Mouse (Mus musculus): ENCODE data around the gene Prcp. TPM values are rescaled to one million over a fixed set of nuclear protein-coding genes. Genes with fewer than 3 reads are reported as not detected.
A peak's percentile ranks its signal among the peaks of the same experiment; 100 is the strongest.

The Prcp gene
- total and polyA plus RNA-seq, 2 experiments from 2014 or later: 12.5 to 20.8 TPM

GRCm38 (mm10) chr7:92950775-92951174 is 76.5 kb downstream of the Prcp start:
- 76% methylated on average over 3 of the region's 3 CpGs for WGBS
- Histone ChIP-seq H3K27ac (ENCODE audit: low read depth, low read length) (no peak overlapping the region), H3K4me3 (ENCODE audit: low read depth, low read length) (no peak overlapping the region), H3K27me3 (ENCODE audit: insufficient read depth, low read length) (no peaks in the 10 kb centered on the region), H3K9ac (no peak overlapping the region), H3K36me3 (ENCODE audit: insufficient read depth) (no peaks in the 10 kb centered on the region), H3K4me1 (ENCODE audit: insufficient read depth) (no peaks in the 10 kb centered on the region), H3K9me3 (ENCODE audit: low read length) (no peaks in the 10 kb centered on the region), H3K4me2 (ENCODE audit: low read depth) (no peak overlapping the region)
- DNase-seq (no peak), ATAC-seq (no peak)
- TF ChIP-seq CTCF (IDR thresholded peaks at IDR 0.05; ENCODE audit: low read depth): no peak

- H3K9ac ChIP-seq: no peak overlapping the region
- H3K4me1 ChIP-seq (ENCODE audit: insufficient read depth): no peaks in the 10 kb centered on the region
- H3K9me3 ChIP-seq (ENCODE audit: low read length): no peaks in the 10 kb centered on the region
- H3K4me3 ChIP-seq (ENCODE audit: low read depth, low read length): no peak overlapping the region
- no peak for ATAC-seq
- H3K27me3 ChIP-seq (ENCODE audit: insufficient read depth, low read length): no peaks in the 10 kb centered on the region
- no peaks in the 10 kb centered on the region for H3K36me3 ChIP-seq (ENCODE audit: insufficient read depth)
- WGBS: 82% methylated on average over 2 of the region's 2 CpGs
- no peak overlapping the region for H3K27ac ChIP-seq (ENCODE audit: low read depth, low read length)
- no peak overlapping the region for H3K4me2 ChIP-seq (ENCODE audit: low read depth)
- no peak for DNase-seq
- TF ChIP-seq CTCF (IDR thresholded peaks at IDR 0.05; ENCODE audit: low read depth): no peak
These were observed 77.9 kb downstream of the Prcp start for GRCm38 (mm10) chr7:92952210-92952609.

- no peak for ATAC-seq
- TF ChIP-seq CTCF (IDR thresholded peaks at IDR 0.05; ENCODE audit: low read depth): no peak
- Histone ChIP-seq H3K36me3 (ENCODE audit: insufficient read depth) (no peaks in the 10 kb centered on the region), H3K4me2 (ENCODE audit: low read depth) (no peak overlapping the region), H3K9ac (no peak overlapping the region), H3K27ac (ENCODE audit: low read depth, low read length) (no peak overlapping the region), H3K4me1 (ENCODE audit: insufficient read depth) (no peaks in the 10 kb centered on the region), H3K27me3 (ENCODE audit: insufficient read depth, low read length) (no peaks in the 10 kb centered on the region), H3K9me3 (ENCODE audit: low read length) (no peaks in the 10 kb centered on the region), H3K4me3 (ENCODE audit: low read depth, low read length) (no peak overlapping the region)
- WGBS: 67% methylated on average over 3 of the region's 3 CpGs
- no peak for DNase-seq
These were observed 85.5 kb downstream of the Prcp start for GRCm38 (mm10) chr7:92959758-92960157.

- H3K9me3 ChIP-seq (ENCODE audit: low read length): no peaks in the 10 kb centered on the region
- no peak overlapping the region for H3K9ac ChIP-seq
- no peaks in the 10 kb centered on the region for H3K36me3 ChIP-seq (ENCODE audit: insufficient read depth)
- no peak overlapping the region for H3K4me2 ChIP-seq (ENCODE audit: low read depth)
- H3K4me1 ChIP-seq (ENCODE audit: insufficient read depth): no peaks in the 10 kb centered on the region
- 50% methylated on average over 1 of the region's 1 CpGs for WGBS
- no peak overlapping the region for H3K4me3 ChIP-seq (ENCODE audit: low read depth, low read length)
- no peak for DNase-seq
- no peak overlapping the region for H3K27ac ChIP-seq (ENCODE audit: low read depth, low read length)
- no peaks in the 10 kb centered on the region for H3K27me3 ChIP-seq (ENCODE audit: insufficient read depth, low read length)
- no peak for TF ChIP-seq CTCF (IDR thresholded peaks at IDR 0.05; ENCODE audit: low read depth)
- no peak for ATAC-seq
These were observed 87.6 kb downstream of the Prcp start for GRCm38 (mm10) chr7:92961876-92962275.

GRCm38 (mm10) chr7:92964754-92965501 is 90.7 kb downstream of the Prcp start:
- no peaks in the 10 kb centered on the region for H3K4me1 ChIP-seq (ENCODE audit: insufficient read depth)
- DNase-seq (peak; percentile 89), ATAC-seq (peak; percentile 78; the same call in 1 of the 2 replicates)
- H3K27me3 ChIP-seq (ENCODE audit: insufficient read depth, low read length): no peaks in the 10 kb centered on the region
- H3K27ac ChIP-seq (ENCODE audit: low read depth, low read length): no peak overlapping the region
- no peak overlapping the region for H3K9ac ChIP-seq
- peak; percentile 82 for TF ChIP-seq CTCF (IDR thresholded peaks at IDR 0.05; ENCODE audit: low read depth)
- WGBS: 82% methylated on average over 3 of the region's 3 CpGs
- H3K36me3 ChIP-seq (ENCODE audit: insufficient read depth): no peaks in the 10 kb centered on the region
- no peaks in the 10 kb centered on the region for H3K9me3 ChIP-seq (ENCODE audit: low read length)
- no peak overlapping the region for H3K4me3 ChIP-seq (ENCODE audit: low read depth, low read length)
- no peak overlapping the region for H3K4me2 ChIP-seq (ENCODE audit: low read depth)

GRCm38 (mm10) chr7:92967381-92968127 is 93.3 kb downstream of the Prcp start:
- H3K9me3 ChIP-seq (ENCODE audit: low read length): no peaks in the 10 kb centered on the region
- H3K4me3 ChIP-seq (ENCODE audit: low read depth, low read length): no peak overlapping the region
- no peak overlapping the region for H3K9ac ChIP-seq
- H3K27me3 ChIP-seq (ENCODE audit: insufficient read depth, low read length): no peaks in the 10 kb centered on the region
- no peak overlapping the region for H3K4me2 ChIP-seq (ENCODE audit: low read depth)
- 60% methylated on average over 10 of the region's 10 CpGs for WGBS
- no peak overlapping the region for H3K27ac ChIP-seq (ENCODE audit: low read depth, low read length)
- ATAC-seq (peak; percentile 87), DNase-seq (peak; percentile 67)
- TF ChIP-seq CTCF (IDR thresholded peaks at IDR 0.05; ENCODE audit: low read depth): peak; percentile 79
- H3K4me1 ChIP-seq (ENCODE audit: insufficient read depth): no peaks in the 10 kb centered on the region
- H3K36me3 ChIP-seq (ENCODE audit: insufficient read depth): no peaks in the 10 kb centered on the region

GRCm38 (mm10) chr7:92977429-92977828 is 103.2 kb downstream of the Prcp start:
- DNase-seq: no peak
- H3K9ac ChIP-seq: no peak overlapping the region
- H3K36me3 ChIP-seq (ENCODE audit: insufficient read depth): no peaks in the 10 kb centered on the region
- WGBS: 88% methylated on average over 3 of the region's 3 CpGs
- no peak overlapping the region for H3K4me3 ChIP-seq (ENCODE audit: low read depth, low read length)
- no peaks in the 10 kb centered on the region for H3K9me3 ChIP-seq (ENCODE audit: low read length)
- H3K27me3 ChIP-seq (ENCODE audit: insufficient read depth, low read length): no peaks in the 10 kb centered on the region
- H3K4me2 ChIP-seq (ENCODE audit: low read depth): no peak overlapping the region
- H3K27ac ChIP-seq (ENCODE audit: low read depth, low read length): no peak overlapping the region
- ATAC-seq: no peak
- TF ChIP-seq CTCF (IDR thresholded peaks at IDR 0.05; ENCODE audit: low read depth): no peak
- H3K4me1 ChIP-seq (ENCODE audit: insufficient read depth): no peaks in the 10 kb centered on the region
